Mouse (Mus musculus): ENCODE measurements around the gene Fbxw21.
"Not testable (repeated sequence)": the region's sequence is repeated elsewhere in the genome, so short reads cannot be mapped to it uniquely, and the experiment has no call there.

Gene Fbxw21

DNA sequence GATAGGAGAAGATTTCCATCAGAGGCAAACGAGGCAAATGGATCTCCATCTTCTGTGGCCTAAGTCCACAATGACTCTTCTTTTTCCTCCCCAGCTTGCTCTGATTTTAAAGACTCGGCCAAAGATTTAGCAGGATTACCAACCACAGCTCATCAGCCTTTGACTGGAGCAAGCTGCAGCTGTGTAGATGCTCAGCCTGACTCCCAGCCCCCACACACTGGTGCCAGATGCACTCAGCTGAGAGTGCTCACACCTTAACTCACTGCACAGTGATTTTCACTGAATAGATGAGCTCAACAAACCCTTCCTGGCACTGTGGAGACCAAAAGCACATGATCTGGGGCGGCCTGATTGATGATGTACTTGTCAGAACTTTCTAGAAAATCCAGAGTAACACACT is at the start of gene Fbxw21:
Gene Fbxw21 (minus strand): TSS at position 101 of the 400 bp plus-strand sequence.
- no peak for DNase-seq (ENCODE audit: low spot score)

DNA sequence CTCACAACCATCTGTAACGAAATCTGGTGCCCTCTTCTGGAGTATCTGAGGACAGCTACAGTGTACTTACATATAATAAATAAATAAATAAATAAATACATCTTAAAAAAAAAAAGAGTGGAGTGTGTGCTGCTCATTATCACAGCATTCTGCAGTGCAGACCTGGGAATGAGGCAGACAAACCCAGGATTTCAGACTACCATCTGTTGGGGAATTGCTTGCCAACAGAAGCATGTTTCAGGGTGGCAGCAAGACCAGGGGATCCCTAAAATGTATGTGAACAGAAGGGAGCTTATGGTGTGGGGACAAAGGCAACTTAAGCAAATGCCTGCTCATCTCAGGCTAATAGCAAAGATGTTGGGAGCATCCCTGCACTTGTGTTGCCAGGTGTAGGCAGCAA is 39.5 kb upstream of the Fbxw21 start:
- DNase-seq (ENCODE audit: low spot score), result not testable (repeated sequence)

DNA sequence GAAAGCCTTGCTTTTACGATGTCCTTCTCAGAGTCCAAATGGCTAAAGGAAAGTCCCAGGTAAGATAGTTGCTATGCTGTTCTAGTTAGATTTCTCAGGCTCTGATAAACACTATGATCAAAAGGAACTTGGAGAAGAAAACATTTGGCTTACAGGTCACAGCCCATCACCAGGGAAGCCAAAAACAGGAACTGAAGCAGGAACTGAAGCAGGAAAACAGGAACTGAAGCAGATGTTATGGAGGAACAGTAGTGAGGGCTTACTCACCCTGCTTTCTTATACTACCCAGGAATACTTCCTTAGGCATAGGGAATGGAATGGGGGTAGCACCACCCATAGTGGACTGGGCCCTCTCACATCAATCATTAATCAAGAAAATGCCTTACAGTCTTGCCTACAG is 38.5 kb upstream of the Fbxw21 start:
- DNase-seq (ENCODE audit: low spot score), result no peak

DNA sequence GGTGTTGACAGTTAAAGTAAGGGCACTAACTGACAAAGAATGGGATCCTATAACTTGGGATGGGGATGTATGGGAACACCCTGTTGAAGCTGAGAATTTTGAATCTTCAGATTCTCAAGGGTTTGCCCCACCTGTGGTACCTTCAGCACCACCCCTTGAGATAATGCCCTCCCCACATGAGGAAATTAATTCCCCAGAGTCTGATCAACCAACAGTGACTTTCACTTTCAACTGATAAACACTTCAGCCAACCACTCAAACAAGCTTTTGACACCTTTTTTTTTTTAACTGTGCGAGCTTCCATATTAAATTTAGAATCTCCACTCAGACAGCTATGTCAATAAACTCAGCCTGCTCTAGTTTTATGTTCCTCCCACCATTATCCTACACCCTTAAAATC is 37.5 kb upstream of the Fbxw21 start:
- no peak for DNase-seq (ENCODE audit: low spot score)

DNA sequence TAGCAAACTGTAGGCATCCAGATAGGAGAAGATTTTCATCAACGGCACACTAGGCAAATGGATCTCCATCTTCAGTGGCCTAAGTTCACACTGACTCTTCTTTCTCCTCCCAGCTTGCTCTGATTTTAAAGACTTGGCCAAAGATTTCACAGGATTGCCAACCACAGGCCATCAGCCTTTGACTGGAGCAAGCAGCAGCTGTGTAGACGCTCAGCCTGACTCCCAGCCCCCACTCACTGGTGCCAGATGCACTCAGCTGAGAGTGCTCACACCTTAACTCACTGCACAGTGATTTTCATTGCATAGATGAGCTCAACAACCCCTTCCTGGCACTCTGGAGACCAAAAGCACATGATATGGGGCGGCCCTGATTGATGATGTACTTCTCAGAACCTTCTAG is 34.0 kb upstream of the Fbxw21 start, which contains the start of gene Fbxw13:
Gene Fbxw13 (minus strand): TSS at position 101 of the 400 bp plus-strand sequence.
- DNase-seq (ENCODE audit: low spot score), result not testable (repeated sequence)

DNA sequence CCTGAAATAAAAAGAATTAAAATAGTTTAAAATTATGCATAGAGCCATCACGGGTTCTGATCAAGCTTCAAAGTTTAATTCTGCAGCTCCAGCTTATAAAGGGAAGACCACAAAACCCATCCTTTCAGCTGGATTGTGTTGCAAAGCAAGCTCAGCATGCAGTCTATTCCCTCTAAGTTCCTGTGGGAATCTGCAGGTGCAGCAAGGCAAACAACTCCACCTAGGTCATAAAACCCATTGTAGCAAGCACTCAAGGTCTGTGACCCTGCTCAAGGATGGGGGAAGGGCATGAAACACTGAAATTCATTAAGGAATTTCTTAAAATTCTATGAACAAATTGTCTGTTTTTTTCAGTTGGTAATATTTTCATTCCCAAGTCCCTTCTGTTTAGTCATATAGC is 15.4 kb upstream of the Fbxw21 start:
- DNase-seq (ENCODE audit: low spot score), result no peak

DNA sequence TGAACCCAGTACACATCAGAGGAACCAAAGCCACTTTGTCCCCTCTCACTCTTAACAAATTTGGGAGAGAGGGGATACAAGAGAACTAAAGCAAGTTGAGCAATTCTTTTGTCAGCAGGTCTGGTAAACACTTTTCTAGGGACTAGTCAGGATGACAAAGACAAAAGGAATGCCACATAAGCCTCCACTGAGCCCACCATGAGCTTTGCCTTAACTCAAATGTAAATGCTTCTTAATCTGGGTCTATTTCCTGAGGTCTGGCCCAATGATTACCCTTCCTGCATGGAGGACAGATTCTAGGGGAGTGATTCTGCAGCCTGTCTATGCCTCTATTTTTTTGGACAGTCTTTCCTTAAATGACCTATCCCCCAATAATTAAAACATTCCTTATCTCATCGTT is 14.5 kb upstream of the Fbxw21 start:
- no peak for DNase-seq (ENCODE audit: low spot score)

DNA sequence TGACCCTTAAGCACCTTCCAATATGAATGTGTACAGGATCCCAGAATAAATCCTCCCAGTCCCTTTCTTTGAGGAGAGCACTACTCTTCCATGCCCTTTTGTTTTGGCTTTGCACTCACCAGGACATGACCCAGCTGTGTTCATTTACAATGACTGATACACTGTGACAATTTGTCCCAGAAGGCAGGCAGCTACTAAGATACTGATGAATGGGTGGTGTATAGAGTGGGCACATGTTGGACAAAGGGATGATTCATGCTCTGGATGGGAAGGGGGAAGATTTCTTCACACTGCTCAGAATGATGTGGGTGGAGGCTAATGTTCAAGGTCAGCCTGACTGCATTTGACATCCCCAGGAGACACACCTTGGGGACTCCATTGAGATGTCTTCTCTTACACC is 5.5 kb upstream of the Fbxw21 start:
- no peak for DNase-seq (ENCODE audit: low spot score)

DNA sequence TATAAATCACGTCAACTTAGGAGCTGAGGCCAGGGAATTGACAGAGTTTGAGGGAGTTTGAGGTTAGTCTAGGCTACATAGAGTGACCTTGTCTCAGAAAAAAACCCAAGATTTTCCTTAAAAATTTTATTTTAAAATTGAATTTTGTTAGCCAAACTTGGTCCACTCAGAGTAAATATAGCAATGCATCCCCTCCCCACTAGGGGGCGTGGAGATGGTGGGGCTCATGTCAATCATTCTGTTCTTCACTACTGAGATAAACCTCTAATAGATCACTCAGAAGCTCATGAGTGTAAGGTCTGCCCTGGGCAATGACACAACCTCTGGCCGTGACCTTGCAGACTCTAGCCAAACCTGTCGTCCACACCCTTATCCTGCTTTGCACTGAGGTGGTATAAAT is 21.4 kb downstream of the Fbxw21 start:
- not testable (repeated sequence) for DNase-seq (ENCODE audit: low spot score)

DNA sequence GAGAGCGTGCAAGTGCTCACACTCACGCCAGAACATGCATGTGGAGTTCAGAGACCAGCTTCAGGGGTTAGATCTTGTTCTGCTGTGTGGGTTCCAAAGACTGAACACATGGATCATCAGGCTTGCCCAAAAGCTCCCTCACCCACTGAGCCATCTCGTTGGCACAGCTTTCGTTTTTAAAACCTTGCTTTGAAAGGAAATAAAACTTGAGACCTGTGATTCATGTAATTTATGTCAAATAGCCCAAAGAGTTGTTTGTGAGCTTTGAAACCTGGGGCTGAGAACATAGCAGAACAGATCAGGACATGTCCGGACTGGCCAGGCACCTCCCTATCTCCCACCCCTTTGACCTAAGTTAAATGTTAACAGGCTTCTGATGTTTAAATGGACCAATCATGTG is 31.8 kb downstream of the Fbxw21 start:
- DNase-seq (ENCODE audit: low spot score), result no peak

DNA sequence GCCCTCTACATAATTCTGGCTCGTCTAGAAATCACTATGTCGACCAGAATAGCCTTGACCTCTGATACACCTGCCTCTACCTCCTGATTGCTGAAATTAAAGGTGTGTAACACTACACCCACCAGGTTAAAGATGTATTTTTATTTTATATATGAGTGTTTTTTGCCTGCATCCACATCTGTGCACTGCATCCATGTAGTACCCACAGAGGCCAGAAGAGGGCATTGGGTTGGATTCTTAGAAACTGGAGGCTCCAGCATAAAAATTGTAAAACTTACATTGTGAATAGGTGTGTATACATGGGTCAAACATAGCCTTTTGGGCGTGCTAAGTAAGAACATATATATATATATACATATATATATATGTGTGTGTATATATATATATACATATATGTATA is 33.6 kb downstream of the Fbxw21 start:
- peak; percentile 56 for DNase-seq (ENCODE audit: low spot score)

DNA sequence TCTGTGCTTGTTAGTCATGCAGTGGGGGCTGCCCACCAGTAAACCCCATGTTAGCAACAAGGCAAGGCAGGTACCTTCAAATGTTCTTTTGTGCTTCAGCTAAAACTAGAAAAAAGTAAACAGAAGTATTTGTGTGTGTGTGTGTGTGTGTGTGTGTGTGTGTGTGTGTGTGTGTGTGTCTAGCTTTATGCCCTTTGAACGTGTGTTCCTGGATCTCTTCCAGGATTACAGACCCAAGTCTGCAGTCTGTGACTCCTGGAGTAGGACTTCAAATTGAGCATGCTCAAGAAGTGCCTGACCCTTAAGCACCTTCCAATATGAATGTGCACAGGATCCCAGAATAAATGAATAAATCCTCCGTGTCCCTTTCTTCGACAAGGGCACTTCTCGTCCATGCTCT is 34.8 kb downstream of the Fbxw21 start:
- DNase-seq (ENCODE audit: low spot score), result no peak

DNA sequence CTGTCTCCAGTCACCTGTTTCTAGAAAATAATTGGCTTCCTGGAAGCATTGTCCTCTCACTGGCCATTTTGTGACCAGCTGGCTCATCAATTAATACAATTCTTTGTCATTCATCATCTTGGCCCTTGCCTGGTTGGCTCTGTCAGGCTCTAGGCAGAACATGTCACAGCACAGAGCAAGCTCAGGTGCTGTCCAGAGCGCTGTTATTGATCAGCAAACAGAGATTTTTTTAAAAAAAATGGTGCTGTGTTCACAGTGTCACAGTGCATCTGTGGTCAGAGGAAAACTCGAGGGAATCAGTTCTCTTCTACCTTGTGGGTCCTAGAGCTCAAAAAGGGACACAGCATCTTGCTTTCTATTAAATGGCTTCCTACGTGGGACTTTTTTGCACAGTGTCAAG is 36.4 kb downstream of the Fbxw21 start:
- DNase-seq (ENCODE audit: low spot score), result no peak

DNA sequence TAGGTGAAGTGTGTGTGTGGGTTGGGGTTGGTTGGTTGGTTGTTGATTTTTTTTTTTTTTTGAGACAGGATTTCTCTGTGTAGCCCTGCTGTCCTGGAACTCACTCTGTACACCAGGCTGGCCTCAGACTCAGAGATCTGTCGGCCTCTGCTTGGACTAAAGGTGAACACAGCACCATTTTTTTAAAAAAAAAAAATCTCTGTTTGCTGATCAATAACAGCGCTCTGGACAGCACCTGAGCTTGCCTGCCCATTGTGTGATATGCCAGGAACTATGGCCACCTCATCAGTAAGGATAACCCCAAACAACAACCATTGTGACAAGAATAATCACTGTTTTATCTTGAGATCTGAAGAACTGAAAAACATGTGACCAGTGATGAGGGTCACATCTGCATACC is 36.8 kb downstream of the Fbxw21 start:
- DNase-seq (ENCODE audit: low spot score), result no peak

DNA sequence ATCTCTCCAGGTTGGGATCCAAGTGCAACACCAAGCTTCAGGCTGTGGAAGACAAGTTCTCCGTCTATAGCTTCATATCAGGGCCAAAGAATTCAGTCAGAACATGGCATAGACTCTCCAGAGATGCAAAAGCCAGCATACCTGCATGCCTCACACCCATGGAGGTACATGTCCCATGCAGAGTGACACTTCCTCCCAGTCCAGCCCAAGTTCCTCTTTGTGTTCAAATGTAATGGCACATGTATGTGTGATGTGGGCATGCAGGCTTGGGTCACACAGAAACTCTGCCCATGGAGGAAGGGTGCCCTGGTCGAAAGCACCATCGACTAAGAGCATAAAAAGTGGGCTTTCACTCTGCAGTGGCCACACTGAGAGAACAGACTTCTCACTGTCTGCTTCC is 37.7 kb downstream of the Fbxw21 start:
- no peak for DNase-seq (ENCODE audit: low spot score)

DNA sequence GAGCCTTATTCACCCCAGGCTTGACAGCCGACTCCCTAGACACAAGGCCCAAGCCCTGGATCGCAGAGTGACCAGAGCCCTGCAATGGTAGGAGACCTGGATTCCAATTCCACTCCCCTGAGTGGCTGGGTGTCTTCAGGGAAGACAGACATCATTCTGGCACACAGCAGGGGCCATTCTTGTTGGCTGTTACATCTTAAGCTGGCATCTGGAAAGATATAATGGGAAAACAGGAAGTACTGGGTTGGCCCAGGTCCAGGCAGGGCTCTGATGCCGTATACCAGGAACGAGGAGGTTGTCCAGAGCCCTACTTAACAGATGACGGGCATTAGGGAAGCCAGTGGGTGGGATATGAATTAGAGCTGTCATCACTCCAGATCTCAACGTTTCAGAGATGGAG is 38.6 kb downstream of the Fbxw21 start:
- DNase-seq (ENCODE audit: low spot score), result no peak

DNA sequence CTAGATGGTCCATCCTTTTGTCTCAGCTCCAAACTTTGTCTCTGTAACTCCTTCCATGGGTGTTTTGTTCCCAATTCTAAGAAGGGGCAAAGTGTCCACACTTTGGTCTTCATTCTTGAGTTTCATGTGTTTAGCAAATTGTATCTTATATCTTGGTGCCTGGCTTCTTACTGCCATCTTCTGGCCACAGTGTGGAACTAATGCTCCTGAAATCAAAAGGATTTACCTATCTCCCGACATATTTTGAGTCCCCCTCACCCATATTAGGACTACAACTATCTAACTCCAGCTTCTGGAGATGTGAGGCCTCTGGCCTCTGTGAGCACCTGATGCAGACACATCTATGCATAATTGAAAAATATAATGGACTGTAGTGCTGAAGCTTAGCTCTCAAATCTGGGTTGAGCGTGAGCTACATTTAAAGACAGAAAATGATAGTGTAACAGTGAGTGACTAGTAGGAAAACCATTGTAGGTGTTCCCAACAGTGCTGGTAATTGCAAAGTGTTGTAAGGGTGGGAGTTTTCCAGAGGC is 39.2 kb downstream of the Fbxw21 start:
- DNase-seq (ENCODE audit: low spot score), result peak; percentile 68

DNA sequence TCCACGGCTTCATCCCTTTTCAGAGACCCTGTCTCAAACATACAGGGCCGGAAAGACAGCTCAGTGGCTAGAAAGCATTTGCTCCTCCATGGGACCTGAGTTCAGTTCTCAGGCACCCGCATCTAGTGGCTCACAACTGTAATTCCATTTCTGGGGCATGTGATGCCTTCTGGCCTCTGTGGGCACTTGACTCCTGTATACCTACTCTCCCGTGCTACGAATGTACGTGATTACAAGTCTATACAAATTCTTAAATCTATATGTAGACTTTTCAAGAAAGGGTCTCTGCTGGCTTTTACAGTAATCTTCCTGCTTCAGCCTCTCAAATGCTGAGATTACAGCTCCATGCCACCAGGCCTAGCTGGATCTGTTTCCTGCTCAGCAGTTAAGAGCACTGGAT is 40.9 kb downstream of the Fbxw21 start:
- no peak for DNase-seq (ENCODE audit: low spot score)

DNA sequence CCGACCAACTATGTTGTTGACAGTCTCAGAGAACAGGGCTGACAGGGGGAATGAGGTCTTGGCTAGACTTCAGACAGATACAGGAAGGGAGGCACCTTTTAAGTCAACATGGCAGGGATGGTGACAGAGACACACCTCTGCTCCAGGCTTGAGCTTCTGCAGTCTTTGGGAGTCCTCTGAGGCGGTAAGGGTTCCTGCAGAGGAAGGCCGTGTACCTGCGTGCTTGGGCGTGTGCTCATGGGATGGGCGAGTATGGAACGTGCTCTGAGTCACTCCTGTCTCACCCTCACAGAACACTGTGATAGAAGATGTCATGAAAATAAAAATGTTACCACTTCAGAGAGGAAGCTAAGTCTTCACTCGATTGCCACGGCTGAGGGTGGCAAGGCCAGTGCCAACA is 42.3 kb downstream of the Fbxw21 start:
- DNase-seq (ENCODE audit: low spot score), result no peak

DNA sequence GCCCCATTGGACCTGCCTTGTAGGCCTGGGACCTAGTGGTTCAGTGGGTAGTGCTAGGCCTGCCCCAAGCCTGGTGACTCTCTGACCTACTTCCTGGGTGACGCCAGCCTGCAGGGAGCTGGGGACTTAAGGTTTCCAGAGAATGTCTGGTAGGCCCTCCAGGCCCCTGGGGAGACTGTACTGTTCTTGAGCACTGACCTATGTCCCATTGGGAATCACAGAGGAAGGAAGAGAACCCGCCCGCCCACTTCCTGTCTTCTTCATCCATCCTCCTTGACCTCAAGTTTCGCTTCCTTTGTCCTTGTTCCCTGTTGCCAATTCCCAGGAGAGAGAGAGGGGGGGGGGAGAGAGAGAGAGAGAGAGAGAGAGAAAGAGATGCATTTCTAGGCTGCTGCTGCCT is 43.7 kb downstream of the Fbxw21 start:
- no peak for DNase-seq (ENCODE audit: low spot score)

DNA sequence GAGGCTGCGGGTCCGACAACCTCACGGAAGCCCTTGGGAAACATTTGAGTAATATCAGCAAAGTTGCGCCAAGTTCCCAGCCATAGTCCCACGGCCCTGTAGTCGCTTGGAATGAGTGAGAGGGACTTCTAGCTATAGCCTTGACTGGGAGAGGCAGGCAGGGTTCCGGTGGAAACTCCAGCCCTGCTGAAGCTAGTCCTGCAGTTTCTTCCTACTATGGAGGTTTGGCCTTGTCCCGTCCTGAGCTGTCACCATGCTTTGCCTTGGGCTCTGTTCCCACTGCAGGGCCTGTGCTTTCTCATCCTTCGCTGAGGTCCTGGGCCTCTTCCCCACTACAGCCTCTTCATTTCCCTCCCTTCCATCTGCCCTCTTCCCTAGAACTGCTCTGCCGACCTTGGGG is 45.6 kb downstream of the Fbxw21 start:
- no peak for DNase-seq (ENCODE audit: low spot score)

DNA sequence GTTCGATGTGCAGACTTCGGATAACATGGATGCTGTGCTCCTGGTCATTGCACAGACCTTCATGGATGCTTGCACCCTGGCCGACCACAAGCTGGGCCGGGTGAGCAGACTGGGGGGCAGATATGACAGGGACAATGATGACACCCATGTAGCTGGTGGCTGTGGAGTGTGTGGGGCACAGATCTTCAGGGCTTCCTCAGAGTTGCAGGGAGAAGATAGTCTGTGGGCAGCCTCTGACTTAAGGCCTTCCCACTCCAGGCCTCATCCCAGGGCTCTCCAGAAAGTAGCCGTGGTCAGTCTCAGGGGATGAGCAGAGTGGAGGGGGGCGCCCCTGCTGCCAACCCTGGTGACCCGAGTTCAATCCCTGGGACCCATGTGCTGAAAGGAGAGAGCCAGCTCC is 47.0 kb downstream of the Fbxw21 start:
- no peak for DNase-seq (ENCODE audit: low spot score)

DNA sequence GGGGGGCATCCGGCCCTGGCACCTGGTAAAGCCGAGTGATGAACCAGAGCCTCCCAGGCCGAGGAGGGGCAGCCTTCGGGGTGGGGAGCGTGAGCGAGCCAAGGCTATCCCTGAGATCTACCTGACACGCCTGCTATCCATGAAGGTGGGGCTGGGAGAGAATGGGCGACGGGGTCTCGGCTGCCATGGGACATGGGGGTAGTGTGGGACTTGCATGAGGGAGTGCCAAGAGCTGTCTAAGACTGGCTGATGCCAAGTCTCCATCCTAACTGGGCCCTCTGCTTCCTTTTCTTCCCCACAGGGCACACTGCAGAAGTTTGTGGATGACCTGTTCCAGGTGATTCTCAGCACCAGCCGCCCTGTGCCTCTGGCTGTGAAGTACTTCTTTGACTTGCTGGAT is 47.6 kb downstream of the Fbxw21 start:
- no peak for DNase-seq (ENCODE audit: low spot score)

DNA sequence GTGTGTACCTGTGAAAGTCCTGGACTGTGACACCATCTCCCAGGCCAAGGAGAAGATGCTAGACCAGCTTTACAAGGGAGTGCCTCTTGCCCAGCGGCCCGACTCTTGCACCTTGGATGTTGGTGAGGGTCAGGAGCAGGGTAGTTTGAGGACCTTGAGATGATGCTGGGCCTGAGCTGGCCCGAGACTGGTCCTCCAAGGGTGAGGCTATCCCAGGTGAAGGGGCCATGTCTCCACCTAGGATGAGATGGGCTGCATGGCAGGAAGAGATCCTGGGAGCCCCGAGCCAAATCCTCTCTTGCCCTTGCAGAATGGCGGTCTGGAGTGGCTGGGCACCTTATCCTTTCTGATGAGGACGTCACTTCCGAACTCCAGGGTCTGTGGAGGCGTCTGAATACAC is 48.5 kb downstream of the Fbxw21 start:
- no peak for DNase-seq (ENCODE audit: low spot score)

DNA sequence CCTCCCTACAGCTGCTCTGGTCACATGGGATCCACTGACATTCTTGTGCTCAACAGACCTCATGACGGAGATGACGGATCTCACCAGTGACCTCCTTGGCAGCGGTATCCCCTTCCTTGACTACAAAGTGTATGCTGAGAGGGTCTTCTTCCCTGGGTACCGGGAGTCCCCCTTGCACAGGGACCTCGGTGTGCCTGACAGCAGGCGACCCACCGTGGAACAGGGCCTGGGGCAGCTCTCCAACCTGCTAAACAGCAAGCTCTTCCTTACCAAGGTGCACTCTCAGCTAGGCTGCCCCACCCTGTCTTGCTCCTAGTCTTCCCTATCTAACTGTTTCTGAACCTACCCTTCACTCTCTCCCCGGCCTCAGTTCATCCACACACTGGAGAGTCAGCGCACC is 50.2 kb downstream of the Fbxw21 start:
- DNase-seq (ENCODE audit: low spot score), result no peak
